Mouse (Mus musculus): Measurements from ENCODE around the gene Iqgap1.
"Not testable (repeated sequence)": the region's sequence is repeated elsewhere in the genome, so short reads cannot be mapped to it uniquely, and the experiment has no call there.

The Iqgap1 gene

GRCm38 (mm10) chr7:80773834-80774614 is 51.8 kb downstream of the Iqgap1 start:
- in situ Hi-C loops (cut with MboI, MseI), result no loop called here

GRCm38 (mm10) chr7:80770466-80770865 is 55.3 kb downstream of the Iqgap1 start:
- in situ Hi-C loops (cut with MboI, MseI), result no loop called here

- in situ Hi-C loops (cut with MboI, MseI), result no loop called here
Observed at GRCm38 (mm10) chr7:80766861-80767312, 58.9 kb downstream of the Iqgap1 start.

- in situ Hi-C loops (cut with MboI, MseI), result no loop called here
Observed at GRCm38 (mm10) chr7:80766072-80766471, 59.7 kb downstream of the Iqgap1 start.

GRCm38 (mm10) chr7:80763864-80764437 is 61.8 kb downstream of the Iqgap1 start:
- in situ Hi-C loops (cut with MboI, MseI), result no loop called here

- in situ Hi-C loops (cut with MboI, MseI), result no loop called here
Observed at GRCm38 (mm10) chr7:80762297-80762696, 63.5 kb downstream of the Iqgap1 start.

GRCm38 (mm10) chr7:80754086-80754485 is 71.7 kb downstream of the Iqgap1 start:
- in situ Hi-C loops (cut with MboI, MseI), result no loop called here

- in situ Hi-C loops (cut with MboI, MseI), result no loop called here
Observed at GRCm38 (mm10) chr7:80753613-80754012, 72.2 kb downstream of the Iqgap1 start.

- in situ Hi-C loops (cut with MboI, MseI), result no loop called here
Observed at GRCm38 (mm10) chr7:80749624-80750023, 76.2 kb downstream of the Iqgap1 start.

- in situ Hi-C loops (cut with MboI, MseI), result not testable (repeated sequence)
Observed at GRCm38 (mm10) chr7:80749109-80749508, 76.7 kb downstream of the Iqgap1 start.

GRCm38 (mm10) chr7:80747371-80747770 is 78.4 kb downstream of the Iqgap1 start:
- in situ Hi-C loops (cut with MboI, MseI), result no loop called here

GRCm38 (mm10) chr7:80746166-80746761 is 79.5 kb downstream of the Iqgap1 start:
- in situ Hi-C loops (cut with MboI, MseI), result no loop called here

- in situ Hi-C loops (cut with MboI, MseI), result no loop called here
Observed at GRCm38 (mm10) chr7:80745746-80746145, 80.0 kb downstream of the Iqgap1 start.

GRCm38 (mm10) chr7:80745250-80745649 is 80.5 kb downstream of the Iqgap1 start:
- in situ Hi-C loops (cut with MboI, MseI), result no loop called here

- in situ Hi-C loops (cut with MboI, MseI), result no loop called here
Observed at GRCm38 (mm10) chr7:80743920-80744630, 81.7 kb downstream of the Iqgap1 start.

- in situ Hi-C loops (cut with MboI, MseI), result no loop called here
Observed at GRCm38 (mm10) chr7:80742671-80743070, 83.1 kb downstream of the Iqgap1 start.

GRCm38 (mm10) chr7:80740954-80741353 is 84.8 kb downstream of the Iqgap1 start:
- in situ Hi-C loops (cut with MboI, MseI), result no loop called here

- in situ Hi-C loops (cut with MboI, MseI), result no loop called here
Observed at GRCm38 (mm10) chr7:80736199-80736598, 89.6 kb downstream of the Iqgap1 start.

GRCm38 (mm10) chr7:80732986-80733385 is 92.8 kb downstream of the Iqgap1 start:
- in situ Hi-C loops (cut with MboI, MseI), result loop anchor here (5.0 kb wide), 1 partner anchor 119 kb away; no protein-coding TSS in a partner anchor

GRCm38 (mm10) chr7:80729662-80730061 is 96.1 kb downstream of the Iqgap1 start:
- in situ Hi-C loops (cut with MboI, MseI), result loop anchor here (5.0 kb wide), 1 partner anchor 123 kb away; no protein-coding TSS in a partner anchor

GRCm38 (mm10) chr7:80721041-80721440 is 104.7 kb downstream of the Iqgap1 start:
- in situ Hi-C loops (cut with MboI, MseI), result no loop called here

- in situ Hi-C loops (cut with MboI, MseI), result no loop called here
Observed at GRCm38 (mm10) chr7:80719582-80719981, 106.2 kb downstream of the Iqgap1 start.
